Mouse (Mus musculus): ENCODE results near the gene Ufsp1.

The Ufsp1 gene

DNA sequence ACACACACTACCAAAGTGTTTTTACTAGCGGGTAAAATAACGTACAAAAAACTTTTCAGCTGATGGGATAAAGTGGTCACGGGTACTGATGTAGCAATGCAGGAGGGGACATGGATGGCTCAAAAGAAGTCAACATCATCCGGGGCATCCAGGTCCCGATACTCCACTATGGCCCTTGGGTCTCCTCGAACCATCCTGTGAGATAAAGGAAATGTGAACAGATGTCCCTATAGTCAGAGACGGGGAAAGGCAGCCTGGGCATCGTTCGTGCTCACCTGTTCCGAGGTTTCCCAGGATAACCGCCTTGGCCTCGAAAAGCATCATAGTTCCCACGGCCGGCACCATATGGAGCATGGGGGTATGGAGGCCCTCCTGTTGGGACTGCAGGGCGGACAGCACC, 1.3 kb downstream of the Ufsp1 start:
- DNase-seq (ENCODE audit: low spot score in 2 of 2) = no peak

DNA sequence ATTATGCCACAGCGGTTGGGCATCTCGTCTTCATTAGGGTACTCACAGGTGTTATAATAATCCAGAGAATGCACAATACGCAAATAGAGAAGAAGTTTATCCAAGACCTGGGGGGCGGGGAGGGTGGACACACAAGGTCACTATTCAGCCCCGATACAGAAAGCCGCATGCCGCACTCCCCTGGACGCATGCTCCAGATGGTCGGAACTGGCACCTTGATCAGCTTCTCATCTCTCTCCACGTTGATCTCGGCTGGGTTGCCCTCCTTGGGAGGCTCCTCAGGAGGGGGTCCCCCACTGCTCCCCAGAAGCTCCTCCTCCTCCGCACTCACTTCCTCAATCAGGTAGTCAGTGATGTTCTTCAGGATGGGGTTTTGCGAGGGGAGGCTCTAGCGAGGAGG, 2.7 kb downstream of the Ufsp1 start:
- no peak for DNase-seq (ENCODE audit: low spot score in 2 of 2)

DNA sequence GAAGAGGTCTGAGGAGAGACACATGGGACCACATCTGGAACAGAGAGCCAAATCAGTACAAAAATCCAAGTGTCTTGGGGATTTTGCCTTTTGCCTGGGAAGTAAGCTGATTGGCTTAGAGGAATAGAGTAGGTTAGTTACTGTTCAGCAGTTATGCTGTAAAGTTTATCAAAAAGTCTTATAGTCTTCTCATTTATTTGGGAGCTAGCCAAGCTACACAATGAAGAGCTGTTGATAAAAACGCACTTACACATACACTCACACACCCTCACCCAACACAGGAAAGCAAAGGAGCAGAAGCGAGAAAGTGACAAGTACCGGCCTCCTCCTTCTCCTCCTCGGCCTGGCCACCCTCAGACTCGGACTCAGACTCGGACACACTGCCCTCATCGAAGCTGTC, 4.8 kb downstream of the Ufsp1 start:
- no peak for DNase-seq (ENCODE audit: low spot score in 2 of 2)

DNA sequence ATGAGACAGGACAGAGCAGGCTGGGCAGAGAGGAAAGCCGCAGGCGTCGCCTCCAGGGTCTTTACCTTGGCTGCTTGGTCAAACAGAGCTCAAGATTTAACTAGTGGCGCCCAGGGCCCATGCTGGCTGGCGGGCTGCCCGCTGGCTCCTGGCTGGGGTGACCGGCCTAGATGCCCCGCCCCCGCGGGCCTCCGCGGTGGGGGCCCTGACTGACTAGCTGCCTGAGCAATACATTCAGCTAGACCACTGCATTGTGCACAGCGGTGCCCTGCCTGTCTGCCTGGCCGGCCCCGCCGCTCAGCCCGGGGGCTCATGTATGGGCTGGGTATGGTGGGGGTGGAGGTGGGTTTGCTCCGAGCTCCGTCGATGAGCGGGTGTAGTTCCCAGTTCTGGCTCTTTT, 6.8 kb downstream of the Ufsp1 start:
- DNase-seq (ENCODE audit: low spot score in 2 of 2) = no peak

DNA sequence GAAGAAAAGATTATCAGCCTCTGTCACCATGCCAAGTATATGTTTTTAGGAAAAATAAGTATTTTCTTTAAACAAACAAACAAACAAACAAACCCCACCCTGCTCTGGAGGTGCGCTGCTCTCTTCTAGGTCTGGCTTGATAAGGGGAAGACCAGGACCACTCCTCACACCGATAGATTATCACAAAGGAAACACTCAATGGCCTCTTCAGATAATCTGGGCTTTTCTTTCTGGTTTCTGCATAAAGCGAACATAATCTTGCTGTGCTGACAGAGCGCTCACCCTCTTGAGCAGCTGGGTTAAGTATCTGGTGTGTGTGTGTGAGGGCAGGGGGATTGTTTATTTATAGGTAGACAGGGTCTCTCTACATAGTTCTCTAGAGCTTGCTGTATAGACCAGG, 9.2 kb downstream of the Ufsp1 start:
- DNase-seq (ENCODE audit: low spot score in 2 of 2) = no peak

DNA sequence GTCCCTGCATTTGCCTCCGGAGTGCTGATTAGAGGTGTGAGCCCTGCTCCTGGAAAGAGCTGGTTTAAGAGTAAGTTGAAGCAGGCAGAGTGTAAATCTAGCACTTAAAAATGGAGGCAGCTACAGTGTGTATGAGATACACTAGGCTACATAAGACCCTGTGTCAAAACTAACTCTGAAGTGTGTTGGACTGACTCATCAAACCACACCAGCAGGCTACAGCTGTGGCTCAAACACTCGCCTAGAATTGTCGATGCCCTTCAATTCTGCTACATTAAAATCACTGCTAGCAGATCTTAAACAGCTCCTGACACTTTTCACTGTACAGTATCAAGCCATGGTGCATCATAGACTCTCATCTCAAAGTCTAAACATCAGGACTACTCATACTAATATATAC, 9.7 kb downstream of the Ufsp1 start:
- no peak for DNase-seq (ENCODE audit: low spot score in 2 of 2)

DNA sequence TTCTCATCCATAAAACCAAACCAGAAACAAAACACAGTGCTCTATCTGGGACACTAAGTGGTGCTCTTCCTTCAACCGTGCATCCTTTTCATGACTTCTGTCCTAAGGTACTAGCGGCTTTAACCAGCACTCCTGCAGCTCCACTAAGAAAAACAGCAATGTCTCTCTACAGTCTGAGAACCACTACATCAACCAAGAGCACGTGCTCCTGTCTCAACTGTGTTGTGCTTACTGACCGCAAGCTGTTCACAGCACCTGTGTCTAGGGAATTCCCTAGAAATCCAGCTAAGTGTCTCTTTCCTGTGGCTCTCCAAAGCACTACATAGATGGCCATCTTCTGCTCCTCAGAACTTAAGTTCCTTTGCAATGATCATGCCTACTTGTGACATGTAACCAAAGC, 10.4 kb downstream of the Ufsp1 start:
- DNase-seq (ENCODE audit: low spot score in 2 of 2) = no peak

DNA sequence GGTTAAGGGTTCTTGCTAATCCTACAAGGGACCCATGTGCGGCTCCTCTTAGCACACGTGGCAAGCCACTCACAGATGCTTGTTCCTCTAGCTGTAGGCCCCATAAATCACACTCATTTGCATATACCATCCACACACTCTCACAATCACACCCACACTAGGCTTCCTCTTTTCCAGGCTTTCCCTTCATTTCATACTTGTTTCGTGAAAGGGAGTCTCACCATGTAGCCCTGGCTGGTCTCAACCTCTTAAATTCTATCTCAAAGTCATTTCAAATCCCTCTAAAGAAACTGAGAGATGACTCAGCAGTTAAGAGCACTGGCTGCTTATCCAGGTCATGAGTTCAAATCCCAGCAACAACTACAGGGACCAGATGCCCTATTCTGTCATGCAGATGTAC, 11.4 kb downstream of the Ufsp1 start:
- DNase-seq (ENCODE audit: low spot score in 2 of 2) = no peak

DNA sequence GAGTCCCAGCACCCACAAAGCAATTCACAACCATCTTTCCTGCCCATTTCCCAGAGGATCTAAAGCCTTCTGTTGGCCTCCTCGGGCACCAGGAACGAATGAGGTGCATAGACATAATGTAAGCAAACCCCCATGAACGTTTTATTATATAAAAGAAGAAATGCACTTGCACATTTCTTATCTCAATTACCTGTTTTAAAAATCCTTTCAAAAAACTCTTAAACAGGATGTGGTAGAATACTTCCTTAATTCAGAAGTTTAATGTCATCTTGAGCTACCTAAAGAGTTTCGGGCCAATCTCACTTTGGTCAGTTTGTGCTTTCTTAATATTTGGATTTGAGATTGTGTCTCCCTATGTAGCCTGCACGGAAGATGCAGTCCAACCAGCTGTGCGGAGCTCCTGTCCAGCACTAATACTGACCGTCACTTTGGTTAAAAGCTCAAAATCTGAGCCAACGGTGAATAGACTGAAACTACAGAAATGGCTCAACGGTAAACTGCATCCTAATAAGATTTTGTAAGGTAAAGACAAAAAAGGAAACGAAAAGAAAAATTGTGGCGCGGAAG, 12.1 kb downstream of the Ufsp1 start:
- no peak for DNase-seq (ENCODE audit: low spot score in 2 of 2)

DNA sequence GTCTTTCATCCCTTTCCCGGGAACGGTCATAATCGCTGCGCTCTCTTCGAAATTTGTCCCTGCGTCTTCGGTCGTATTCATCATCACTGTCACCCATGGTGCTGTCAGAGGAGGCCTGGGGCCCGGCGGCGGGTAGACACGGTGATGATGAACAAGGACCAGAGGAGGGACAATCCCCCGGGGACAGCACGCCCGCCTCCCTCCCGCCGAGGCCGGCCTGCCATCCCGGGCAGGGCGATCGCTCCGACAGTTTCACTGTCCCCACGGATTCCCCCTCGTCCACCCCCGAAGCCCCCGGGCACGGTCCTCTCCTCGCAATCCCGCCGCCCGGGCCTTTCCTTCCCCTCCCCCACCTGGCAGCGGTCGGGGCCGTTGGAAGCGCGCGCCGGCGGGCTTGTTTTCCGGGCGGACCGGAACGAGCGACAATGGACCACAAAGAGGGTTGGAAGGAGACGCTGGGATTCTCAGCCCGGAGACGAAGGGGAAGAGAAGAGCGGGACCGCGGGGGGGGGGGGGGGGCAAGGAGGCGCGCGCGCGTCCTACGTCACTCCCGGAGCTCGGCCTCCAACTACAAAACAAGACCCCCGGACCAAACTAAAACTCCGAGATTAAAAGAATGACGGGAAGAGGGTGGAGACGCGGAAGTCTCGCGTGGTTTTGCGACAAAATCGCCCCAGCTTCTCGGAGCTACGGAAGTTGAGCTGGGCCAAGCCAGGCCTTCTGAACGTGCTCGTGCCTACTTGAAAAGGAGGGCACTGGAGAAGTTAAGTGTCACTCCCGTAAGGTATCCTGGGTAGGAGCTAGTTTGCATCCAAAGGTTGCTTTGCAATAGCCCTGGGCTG, 12.9 kb downstream of the Ufsp1 start, which contains the start of gene Srrt:
TSS of gene Srrt (minus strand) at position 604 of the 842 bp plus-strand sequence.
- DNase-seq (ENCODE audit: low spot score in 2 of 2) = peak; percentile 86 to 93

DNA sequence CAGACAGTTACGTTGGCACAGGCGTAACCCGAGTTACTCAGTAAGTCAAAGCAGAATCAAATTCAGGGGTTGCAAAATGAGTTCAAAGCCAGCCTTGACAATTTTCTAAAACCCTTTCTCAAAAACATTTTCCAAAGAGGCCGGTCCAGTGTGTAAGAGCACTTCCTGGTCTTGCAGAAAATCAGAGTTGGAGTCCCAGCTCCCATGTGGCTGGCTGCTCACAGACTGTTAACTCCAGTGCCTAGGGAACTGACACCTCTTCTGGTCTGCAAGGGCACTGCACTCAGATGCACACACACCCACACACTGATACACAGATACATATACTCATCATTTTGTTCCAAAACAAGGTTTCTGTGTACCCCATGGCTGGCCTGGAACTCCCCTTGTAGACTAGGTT, 13.9 kb downstream of the Ufsp1 start:
- no peak for DNase-seq (ENCODE audit: low spot score in 2 of 2)

DNA sequence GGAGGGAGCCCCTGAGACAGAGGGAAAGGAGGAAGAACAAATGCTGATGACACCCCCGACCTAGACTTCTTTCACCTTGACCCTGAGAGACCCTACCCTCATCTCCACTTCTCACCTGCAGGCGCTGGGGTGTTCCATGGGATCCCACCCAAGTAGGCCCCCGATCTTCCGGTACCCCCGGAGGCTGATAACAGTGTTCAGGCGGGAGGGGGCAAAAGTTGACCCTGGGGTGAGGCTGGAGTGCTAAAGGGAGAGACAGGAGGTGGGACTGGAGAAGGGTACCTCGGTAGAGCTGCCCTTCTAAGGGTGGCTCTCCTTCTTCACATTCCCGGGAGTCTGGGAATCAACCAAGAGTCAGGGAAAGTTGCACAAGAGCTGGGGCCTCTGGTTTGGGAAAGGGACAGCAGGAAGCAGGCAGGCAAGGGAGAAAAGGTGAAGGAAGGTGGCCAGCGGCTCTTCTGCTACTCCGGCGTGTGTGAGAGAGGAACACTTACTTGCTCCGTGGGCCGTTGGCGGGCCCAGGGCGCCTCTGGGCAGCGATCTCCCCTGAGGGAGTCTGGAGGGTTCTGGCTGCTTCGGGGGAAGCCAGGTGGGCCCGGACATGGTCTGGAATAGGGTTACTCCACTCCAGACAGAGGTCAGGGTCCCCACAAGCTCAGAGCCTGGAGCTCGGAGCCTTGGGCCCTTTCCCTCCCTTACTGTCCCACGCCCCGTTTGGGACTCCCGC, 19.2 kb downstream of the Ufsp1 start:
- DNase-seq (ENCODE audit: low spot score in 2 of 2) = no peak

DNA sequence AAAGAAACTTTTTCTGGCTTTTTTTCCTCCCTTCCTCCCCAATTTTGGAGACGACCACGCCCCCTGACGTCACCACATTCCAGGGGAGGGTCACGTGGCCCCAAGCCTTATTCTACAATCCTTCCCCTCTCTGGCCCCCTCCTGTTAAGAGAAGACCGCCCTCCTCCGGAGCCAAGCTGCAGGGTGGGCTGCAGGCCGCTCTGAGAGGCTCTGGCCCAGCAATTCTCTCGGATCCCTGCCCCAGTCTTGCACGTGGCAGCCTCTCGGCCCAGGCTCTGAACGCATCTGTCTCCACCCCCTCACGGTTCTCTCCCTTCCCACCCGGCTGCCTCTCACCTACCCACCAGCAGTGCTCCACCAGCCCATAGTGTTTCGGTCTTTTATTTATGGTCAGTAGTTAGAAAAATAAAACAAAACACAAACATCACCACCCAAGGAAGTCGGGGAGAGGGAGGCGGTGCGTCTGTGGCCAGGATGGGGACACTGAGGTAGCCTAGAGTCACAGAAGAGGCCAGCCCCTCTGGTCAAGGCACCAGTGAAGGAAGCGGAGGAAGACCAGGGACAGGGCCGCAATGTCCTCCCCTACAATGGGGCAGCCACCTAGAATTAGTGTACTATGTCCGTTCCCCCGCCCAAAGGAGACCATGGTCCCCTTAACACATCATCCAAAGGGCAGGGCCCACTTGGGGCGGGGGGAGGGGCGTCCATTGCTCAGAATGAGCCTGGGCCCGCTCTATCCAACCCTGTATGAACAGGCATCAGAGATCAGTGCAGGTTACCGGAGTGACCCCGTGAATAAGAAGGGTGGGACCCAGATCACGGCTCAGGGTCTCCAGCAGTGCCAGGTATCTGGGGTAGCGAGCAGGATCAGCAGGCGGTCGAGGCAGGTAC, 20.0 kb downstream of the Ufsp1 start, which contains the start of gene Trip6:
TSS of gene Trip6 (minus strand) at position 212 of the 891 bp plus-strand sequence.
- peak in 1 of 2 experiments; percentile 69 for DNase-seq (ENCODE audit: low spot score in 2 of 2)

DNA sequence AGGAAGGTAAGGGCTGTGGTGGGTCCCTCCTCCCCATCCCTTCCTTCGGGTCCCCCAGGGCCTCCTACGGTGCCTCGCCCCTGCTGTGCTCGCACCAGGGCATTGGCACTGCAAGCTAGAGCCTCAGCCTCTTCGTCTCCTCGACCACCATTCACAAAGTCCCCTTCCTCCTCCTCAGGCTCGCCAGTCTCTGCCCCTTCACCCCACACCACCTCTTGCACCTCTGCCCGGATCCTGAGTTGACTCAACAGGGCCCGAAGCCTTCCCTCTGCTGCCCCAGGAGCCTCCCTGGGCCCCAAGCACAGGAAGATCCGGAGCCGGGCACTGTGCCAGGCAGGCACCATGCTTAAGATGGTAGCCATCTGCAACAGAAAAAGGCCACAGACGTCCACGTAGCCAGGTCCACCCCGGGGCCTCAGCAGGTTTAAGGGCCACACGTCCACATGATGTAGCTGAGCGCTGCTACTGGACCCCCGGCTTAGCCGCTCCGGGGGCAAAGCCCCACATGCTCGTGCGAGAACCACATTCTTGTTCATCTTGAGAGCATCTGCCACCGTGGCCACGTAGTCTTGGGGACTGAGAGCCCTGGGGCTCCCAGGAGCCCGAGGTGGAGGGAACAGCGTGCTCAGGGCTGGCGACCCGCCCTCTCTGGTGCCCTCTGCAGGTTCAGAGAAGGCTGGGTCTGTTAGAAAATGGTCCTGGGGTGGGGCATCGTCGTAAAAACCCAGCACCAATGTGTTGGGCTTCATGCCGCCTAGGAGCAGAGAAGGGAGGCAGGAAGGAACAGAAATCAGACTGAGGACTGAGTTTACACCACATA, 20.9 kb downstream of the Ufsp1 start:
- no peak for DNase-seq (ENCODE audit: low spot score in 2 of 2)

DNA sequence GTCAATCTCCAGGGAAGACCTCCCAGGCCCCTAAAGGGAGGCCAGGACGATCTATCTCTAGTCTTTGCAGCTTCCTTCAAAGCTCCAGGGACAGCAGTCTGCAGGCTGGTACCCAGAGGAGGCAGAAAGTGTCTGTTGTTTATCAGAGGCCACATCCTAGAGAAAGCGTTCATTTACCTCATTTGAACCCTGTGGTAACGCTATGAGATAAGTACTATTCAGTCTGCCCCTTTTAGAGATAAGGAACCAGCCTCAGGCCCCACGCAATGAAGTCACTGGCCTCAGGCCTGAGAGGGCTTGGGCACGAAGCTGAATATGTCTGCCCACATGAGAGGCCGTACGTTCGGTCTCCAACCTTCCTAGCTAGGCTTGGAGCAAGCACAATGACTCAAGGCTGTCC, 22.9 kb downstream of the Ufsp1 start:
- no peak for DNase-seq (ENCODE audit: low spot score in 2 of 2)

DNA sequence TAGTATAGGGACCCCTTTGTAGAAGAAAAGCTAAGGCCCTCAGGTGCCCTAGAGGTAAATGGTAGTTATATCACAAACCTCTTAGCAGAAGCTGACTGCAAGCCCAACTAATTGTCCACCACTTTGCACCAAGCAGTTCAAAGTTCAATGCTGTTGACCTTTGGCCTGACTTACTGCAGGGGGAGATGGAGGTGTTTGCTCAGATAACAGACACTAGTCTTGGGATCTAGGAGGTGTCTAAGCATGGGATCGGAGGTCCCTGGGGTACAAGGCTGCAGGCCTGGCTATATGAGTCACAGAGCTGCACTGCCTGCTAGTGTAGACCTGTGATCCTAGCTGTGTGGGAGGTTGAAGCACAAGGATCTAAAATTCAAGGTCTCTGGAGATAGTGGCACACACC, 24.1 kb downstream of the Ufsp1 start:
- DNase-seq (ENCODE audit: low spot score in 2 of 2) = no peak

DNA sequence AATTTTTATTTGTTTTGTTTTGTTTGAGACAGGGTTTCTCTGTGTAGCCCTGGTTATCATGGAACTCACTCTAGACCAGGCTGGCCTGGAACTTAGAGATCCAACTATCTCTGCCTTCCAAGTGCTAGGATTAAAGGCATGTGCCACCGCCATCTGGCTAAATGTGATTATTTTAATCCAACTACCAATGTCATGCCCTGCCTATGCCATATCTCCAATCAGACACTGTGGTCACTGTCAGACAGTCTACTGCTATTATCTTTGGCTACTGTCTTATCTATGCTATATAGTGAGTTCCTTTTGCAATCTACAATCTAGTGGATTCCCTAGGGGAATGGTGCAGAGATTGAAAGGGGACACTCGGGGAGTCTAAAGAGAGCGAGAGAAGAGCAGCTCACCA, 26.6 kb downstream of the Ufsp1 start:
- no peak for DNase-seq (ENCODE audit: low spot score in 2 of 2)

DNA sequence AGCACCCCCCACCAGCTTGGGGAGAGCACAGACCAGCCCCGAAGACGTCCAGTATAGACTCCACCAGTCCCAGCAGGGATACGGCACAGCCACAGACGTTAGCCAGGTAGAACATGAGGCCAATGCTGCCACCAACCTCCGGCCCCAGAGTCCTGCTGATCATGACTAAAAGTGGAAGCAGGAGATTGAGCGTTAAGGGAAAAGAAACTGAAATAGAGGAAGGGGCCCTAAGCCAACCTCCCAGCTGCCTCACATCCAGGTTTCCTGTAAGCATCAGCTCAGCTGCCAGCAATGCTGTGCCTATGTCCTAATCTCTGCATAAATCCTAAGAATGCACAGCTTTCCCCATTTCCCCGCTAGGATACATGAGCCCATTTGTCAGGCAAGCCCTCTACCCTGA, 36.5 kb downstream of the Ufsp1 start:
- DNase-seq (ENCODE audit: low spot score in 2 of 2) = no peak

DNA sequence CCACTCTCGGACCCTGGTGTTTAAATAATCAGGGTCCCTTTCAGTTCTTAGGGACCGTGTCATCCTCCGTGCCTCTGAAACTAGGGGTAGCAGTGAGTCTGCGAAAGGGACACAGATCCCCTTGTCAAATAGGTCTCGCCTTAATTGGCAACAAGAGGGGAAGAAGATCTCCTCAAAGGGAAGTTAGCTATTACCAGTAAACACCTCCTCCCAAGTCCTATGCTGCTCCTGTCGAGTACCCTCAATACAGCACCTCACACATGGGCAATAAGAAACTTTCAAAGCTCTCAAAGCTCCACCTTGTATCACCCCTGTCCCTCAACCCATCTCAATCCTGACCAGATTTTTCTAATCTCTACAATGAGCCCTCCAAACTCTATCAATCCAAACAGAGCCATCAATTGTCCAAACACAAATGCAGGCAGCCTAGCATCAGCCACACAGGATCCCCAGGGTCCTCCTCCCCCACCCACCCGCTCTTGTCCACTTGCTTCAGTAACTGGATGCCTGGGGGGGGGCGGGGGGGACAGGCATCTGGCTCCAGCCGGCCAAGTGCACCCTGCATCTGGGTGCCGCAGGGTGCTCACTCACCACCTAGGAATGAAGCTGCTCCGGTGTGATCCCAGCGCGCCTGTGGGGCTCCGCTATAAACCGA, 38.6 kb downstream of the Ufsp1 start:
- no peak for DNase-seq (ENCODE audit: low spot score in 2 of 2)

DNA sequence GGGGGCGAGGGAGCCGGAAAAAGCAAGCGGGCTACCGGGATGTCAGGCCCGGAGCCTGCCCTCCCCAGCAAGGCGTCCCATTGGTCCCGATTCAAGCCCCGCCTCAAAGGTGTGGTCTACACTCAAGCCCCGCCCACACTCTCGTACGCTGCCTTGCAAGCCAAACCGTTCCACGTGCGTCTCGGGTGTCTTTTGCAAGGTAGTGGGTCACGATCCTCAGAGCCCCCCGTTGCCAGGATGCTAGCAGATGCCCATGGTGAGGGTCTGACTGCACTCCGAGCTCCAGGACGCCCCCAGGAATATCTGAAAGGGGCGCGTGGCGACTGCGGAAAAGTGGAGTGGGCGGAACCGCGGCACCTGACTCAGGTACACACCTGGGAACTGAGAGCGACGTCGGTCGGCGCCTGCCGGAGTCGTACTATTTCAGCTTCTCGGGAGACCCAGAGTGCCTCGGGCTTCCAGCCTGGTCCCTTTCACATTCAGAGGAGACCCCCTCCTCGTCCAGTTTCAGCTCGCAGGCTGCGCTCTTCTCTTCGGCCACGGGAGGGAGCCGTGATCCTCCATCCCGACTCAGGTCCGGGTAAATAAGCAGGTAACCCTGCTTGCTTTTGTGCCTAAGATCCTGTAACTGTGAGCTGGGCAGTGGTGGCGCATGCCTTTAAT, 39.2 kb downstream of the Ufsp1 start, which contains the start of gene Slc12a9:
TSS of gene Slc12a9 (minus strand) at position 86 of the 663 bp plus-strand sequence.
- DNase-seq (ENCODE audit: low spot score in 2 of 2) = peak; percentile 85 to 95
